Mouse (Mus musculus): ENCODE measurements at regions not wholly inside any gene's neighbourhood (a gene's known extent, or its start where the extent isn't known, plus 50 kb on each side); places are given as distances from the start of the nearest gene placed in this dataset.

DNA sequence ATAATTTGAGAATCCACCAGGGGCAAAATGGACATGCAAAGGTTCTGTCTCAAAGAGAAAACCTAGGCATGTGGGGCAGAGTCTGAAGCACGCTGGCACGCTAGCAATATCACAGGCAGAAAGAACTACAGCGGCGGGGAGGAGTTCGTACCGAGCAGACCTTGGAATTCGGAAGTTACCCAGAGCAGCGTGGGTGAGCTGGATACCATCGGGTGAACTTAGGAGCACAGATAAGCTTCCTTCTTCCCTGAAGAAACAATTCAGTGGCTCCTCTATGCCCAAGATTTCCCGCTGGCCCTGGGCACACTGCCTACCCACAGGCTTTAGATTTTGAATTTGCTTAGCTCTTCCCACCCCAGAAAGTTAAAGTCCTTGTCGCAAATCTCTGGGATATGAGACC is 129.1 kb downstream of the Nhlrc3 start:
- TF ChIP-seq CTCF (IDR thresholded peaks at IDR 0.05): no peak
- peak; percentile 17 for DNase-seq
- intact Hi-C loops (cut with DNase I): no loop called here
- Histone ChIP-seq H3K27ac (no peak overlapping the region), H3K4me3 (peak overlapping the region; percentile 67)

DNA sequence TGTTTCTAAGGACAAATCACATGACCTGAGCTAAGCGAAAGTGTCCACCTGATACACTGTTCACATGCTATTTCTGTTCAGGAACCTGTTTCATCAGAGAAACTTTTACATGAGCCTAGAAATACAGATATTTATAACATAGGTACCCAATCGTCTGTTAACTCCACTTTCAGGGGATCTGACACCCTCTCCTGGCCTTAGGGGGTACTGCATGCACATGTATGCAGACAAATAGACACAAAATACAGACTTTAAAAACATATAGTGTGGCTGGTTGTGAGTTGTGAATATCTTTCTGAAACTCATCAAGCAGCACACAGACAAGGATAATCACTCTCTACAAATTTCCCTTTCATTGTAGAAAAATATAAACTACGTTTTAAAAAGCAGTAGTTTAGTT is 133.6 kb downstream of the Nhlrc3 start:
- peak; percentile 67 for TF ChIP-seq CTCF (IDR thresholded peaks at IDR 0.05)
- DNase-seq: peak; percentile 27

DNA sequence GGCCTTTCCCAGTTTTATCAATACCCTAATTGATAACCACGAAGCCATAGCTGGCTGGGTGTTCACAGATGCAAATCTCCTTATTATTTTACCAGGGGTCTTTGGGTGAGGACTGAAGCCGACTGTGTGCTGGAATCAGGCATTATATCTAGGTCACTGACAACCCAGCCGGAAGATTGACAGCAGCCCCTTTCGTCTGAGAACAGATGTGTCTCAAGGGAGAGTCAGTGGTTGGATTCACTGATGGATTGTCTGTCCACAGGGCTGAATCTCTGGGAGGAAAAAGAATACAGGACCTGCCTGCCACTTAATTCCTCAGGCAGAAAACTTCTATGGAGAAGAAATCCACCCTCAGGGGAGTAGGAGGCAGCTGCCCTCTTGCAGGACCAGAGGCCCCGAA is 135.7 kb downstream of the Nhlrc3 start:
- intact Hi-C loops (cut with DNase I): no loop called here
- TF ChIP-seq CTCF (IDR thresholded peaks at IDR 0.05): no peak
- H3K4me3 ChIP-seq: no peak overlapping the region
- DNase-seq: no peak
- H3K27ac ChIP-seq: no peak overlapping the region

More for the DNA sequence above, 133.6 kb downstream of the Nhlrc3 start:
- Histone ChIP-seq H3K4me3 (no peak overlapping the region), H3K27ac (no peak overlapping the region)
- intact Hi-C loops (cut with DNase I): loop anchor here (2.0 kb wide), 1 partner anchor 301 kb away; no protein-coding TSS in a partner anchor

DNA sequence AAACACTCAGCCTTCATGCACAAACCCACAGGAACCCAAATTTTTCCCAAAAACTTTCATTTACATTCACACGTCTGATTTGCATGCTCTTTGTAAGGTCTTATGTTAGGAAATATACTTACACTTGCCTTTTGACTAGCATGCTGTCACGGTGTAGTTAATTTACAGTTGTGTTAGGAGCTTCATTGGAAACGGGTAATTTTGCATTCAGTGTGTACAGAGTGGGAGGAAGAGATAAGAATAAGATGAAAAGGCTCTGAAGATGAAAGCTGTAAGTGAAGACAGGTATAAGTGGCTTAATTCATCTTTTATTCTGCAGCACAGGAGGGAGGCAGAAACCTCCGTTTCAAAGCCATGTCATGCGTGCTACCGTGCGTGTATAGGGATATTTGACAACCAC is 136.2 kb downstream of the Nhlrc3 start:
- intact Hi-C loops (cut with DNase I): no loop called here
- no peak for TF ChIP-seq CTCF (IDR thresholded peaks at IDR 0.05)
- H3K27ac ChIP-seq: no peak overlapping the region
- no peak for DNase-seq
- H3K4me3 ChIP-seq: no peak overlapping the region

DNA sequence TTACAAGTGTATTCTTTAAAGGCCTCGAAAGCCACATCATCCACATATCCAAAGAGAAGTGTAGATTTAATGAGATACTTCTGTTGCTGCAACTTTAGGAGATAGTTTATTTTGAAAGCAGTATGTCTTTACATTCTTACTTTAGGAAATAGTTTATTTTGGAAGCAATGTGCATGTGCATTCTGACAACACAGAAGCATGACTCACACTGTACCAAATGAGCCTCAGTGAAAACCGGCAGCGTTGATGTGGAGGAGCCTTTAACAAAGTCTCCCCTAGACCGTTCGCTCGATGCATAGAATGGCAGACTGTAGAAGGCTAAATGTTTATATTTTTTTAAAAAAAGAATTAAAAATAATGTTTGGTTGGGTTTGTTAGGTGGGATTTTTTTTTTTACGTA is 138.1 kb downstream of the Nhlrc3 start:
- intact Hi-C loops (cut with DNase I): no loop called here
- no peak for TF ChIP-seq CTCF (IDR thresholded peaks at IDR 0.05)

DNA sequence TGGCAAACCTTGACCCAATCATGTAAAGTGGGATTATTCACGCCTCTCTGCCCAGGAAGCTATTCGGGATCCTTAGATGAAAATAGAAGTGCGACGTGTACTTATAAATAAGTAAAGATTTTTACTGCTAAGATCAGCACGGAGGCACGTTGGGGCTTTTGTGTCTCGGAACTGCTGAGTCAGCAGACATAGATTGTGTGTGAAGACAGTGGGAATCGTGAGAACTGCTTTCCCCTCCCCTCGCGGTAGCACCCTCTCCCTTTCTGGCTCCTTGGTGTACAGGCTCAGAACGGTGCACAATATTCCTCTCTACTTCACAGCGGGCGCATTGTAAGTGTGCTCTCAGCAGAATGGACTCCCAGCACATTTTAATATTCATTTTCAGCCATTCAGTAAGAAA is 138.7 kb downstream of the Nhlrc3 start:
- TF ChIP-seq CTCF (IDR thresholded peaks at IDR 0.05): no peak

More for the DNA sequence above, 138.1 kb downstream of the Nhlrc3 start:
- Histone ChIP-seq H3K27ac (no peak overlapping the region), H3K4me3 (no peak overlapping the region)
- DNase-seq: no peak

DNA sequence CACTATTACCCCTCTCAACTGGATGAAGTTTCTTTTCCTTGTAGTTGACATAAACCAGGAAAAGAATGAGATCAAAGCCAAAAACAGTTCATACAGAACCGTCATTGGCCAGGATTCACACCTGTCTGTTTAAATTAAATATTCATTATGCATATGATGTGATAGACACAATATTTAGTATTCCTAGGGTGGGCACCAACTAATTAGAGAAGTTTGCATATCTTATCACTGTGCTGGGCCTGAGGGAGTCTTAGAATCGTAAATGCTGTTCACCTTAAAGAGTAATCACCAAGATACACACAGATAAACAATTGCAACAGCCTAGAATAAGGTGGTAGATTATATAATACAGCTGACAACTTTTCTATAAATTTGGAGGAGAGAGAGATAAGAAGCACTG is 147.7 kb downstream of the Nhlrc3 start:
- no peak overlapping the region for H3K27ac ChIP-seq
- TF ChIP-seq CTCF (IDR thresholded peaks at IDR 0.05): no peak
- no peak for DNase-seq
- intact Hi-C loops (cut with DNase I): no loop called here
- no peak overlapping the region for H3K4me3 ChIP-seq

More for the DNA sequence above, 138.7 kb downstream of the Nhlrc3 start:
- intact Hi-C loops (cut with DNase I): no loop called here
- Histone ChIP-seq H3K4me3 (no peak overlapping the region), H3K27ac (no peak overlapping the region)
- no peak for DNase-seq
